Mouse (Mus musculus) monocyte, adult 5-6 weeks (primary cell): ENCODE measurements around the gene Ppp1cc. TPM values are rescaled to one million over a fixed set of nuclear protein-coding genes. Genes with fewer than 3 reads are reported as not detected.
A peak's percentile ranks its signal among the peaks of the same experiment; 100 is the strongest.
"Not testable (repeated sequence)": the region's sequence is repeated elsewhere in the genome, so short reads cannot be mapped to it uniquely, and the experiment has no call there.

Experiments used
- ATAC-seq: fragments of 153-309, 156-312 bp; replicated peaks from 2 replicates; pipeline ENCODE4 v1.8.0; 2017; ENCODE audit warnings: mild to moderate bottlenecking; ENCODE audit not compliant: low TSS enrichment, insufficient number of reproducible peaks, severe bottlenecking, poor library complexity, low FRiP score
- total RNA-seq: library from RNA; stranded (forward); fragments of 200-1000, 200-491, 200-594 nt; gene quantifications from 3 replicates; pipeline ENCODE4 v1.2.3, GENCODE M21; 2017

The Ppp1cc gene
- total RNA-seq, 1 experiment from 2014 or later: 191 TPM

GRCm38 (mm10) chr5:122158557-122159515 lies 758 bp downstream of the Ppp1cc start:
- ATAC-seq: no peak

GRCm38 (mm10) chr5:122163194-122163593 lies 5.1 kb downstream of the Ppp1cc start:
- ATAC-seq: no peak

- ATAC-seq: no peak
These were observed 5.9 kb downstream of the Ppp1cc start for GRCm38 (mm10) chr5:122164011-122164410.

- no peak for ATAC-seq
These were observed 7.3 kb downstream of the Ppp1cc start for GRCm38 (mm10) chr5:122165233-122165915.

- ATAC-seq: no peak
These were observed 8.6 kb downstream of the Ppp1cc start for GRCm38 (mm10) chr5:122166636-122167161.

GRCm38 (mm10) chr5:122168344-122169069 lies 10.4 kb downstream of the Ppp1cc start:
- no peak for ATAC-seq

GRCm38 (mm10) chr5:122171058-122171457 lies 13.0 kb downstream of the Ppp1cc start:
- no peak for ATAC-seq

GRCm38 (mm10) chr5:122175402-122175801 lies 17.3 kb downstream of the Ppp1cc start:
- ATAC-seq: no peak

GRCm38 (mm10) chr5:122175961-122176360 lies 17.9 kb downstream of the Ppp1cc start:
- no peak for ATAC-seq

- ATAC-seq: peak; percentile 48; the same call in 1 of the 2 replicates
These were observed 18.3 kb downstream of the Ppp1cc start for GRCm38 (mm10) chr5:122176398-122176797.

GRCm38 (mm10) chr5:122179665-122180064 lies 21.6 kb downstream of the Ppp1cc start:
- ATAC-seq: peak; percentile 75

GRCm38 (mm10) chr5:122184283-122184806 lies 26.3 kb downstream of the Ppp1cc start:
- ATAC-seq: no peak

GRCm38 (mm10) chr5:122184858-122185257 lies 26.8 kb downstream of the Ppp1cc start:
- ATAC-seq: not testable (repeated sequence)

- no peak for ATAC-seq
These were observed 31.0 kb downstream of the Ppp1cc start for GRCm38 (mm10) chr5:122189115-122189514.

- no peak for ATAC-seq
These were observed 32.4 kb downstream of the Ppp1cc start for GRCm38 (mm10) chr5:122190465-122190864.

- ATAC-seq: no peak
These were observed 33.4 kb downstream of the Ppp1cc start for GRCm38 (mm10) chr5:122191269-122192063.

- no peak for ATAC-seq
These were observed 34.3 kb downstream of the Ppp1cc start for GRCm38 (mm10) chr5:122192347-122192746.

GRCm38 (mm10) chr5:122200872-122201271 lies 42.8 kb downstream of the Ppp1cc start:
- no peak for ATAC-seq
